Mouse (Mus musculus): ENCODE measurements around the gene Pax2. TPM values are rescaled to one million over a fixed set of nuclear protein-coding genes. Genes with fewer than 3 reads are reported as not detected.
A peak's percentile ranks its signal among the peaks of the same experiment; 100 is the strongest.
"Not testable (repeated sequence)": the region's sequence is repeated elsewhere in the genome, so short reads cannot be mapped to it uniquely, and the experiment has no call there.

Pax2 gene
- polyA plus RNA-seq, 1 experiment, result 29.7 TPM

GRCm38 (mm10) chr19:44837426-44838205 lies 81.8 kb downstream of the Pax2 start:
- TF ChIP-seq CTCF (conservative IDR thresholded peaks at IDR 0.05; ENCODE audit: insufficient read depth, insufficient read length, low read depth, low read length) (no peak), POLR2A (IDR thresholded peaks at IDR 0.05; ENCODE audit: low read depth, low read length) (no peak)
- peak; percentile 73 for DNase-seq
- 15% methylated on average over 37 of the region's 37 CpGs for WGBS
- H3K27ac ChIP-seq (ENCODE audit: insufficient read depth, low read depth, low read length), result no peak overlapping the region
- no peaks in the 10 kb centered on the region for H3K27me3 ChIP-seq (replicated peaks; ENCODE audit: control insufficient read depth, insufficient read depth, low read length)
- peaks cover 4% of the 10 kb centered on the region for H3K4me1 ChIP-seq (ENCODE audit: control insufficient read depth, insufficient read depth, low read length)
- peaks cover 1% of the 10 kb centered on the region; the same call in 1 of the 2 replicates for H3K36me3 ChIP-seq (ENCODE audit: control insufficient read depth, insufficient read depth, low read length)
- no peak overlapping the region for H3K4me3 ChIP-seq (ENCODE audit: insufficient read depth, low read depth, low read length)

DNA sequence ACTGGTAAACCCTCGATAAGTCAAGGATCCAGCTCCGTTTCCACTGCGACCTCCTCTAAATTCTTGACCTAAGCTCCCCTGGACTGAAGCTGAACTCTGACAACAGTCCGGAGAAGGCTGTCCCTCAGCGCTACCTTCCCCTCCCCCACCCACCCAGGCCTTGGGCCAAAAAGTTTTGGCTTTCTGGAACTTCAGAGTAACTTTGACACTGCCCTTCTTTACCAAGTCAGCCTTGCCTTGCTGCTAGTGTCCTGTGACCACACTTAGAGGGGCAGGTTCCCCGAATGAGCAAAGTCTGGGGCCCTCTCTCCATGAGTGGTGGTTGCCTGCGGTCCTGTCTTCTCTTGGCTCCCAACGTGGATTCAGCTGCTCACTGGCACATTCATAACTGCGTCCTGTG lies 82.5 kb downstream of the Pax2 start:
- no peak overlapping the region for H3K27ac ChIP-seq (ENCODE audit: insufficient read depth, low read depth, low read length)
- H3K4me3 ChIP-seq (ENCODE audit: insufficient read depth, low read depth, low read length), result no peak overlapping the region
- no peaks in the 10 kb centered on the region for H3K27me3 ChIP-seq (replicated peaks; ENCODE audit: control insufficient read depth, insufficient read depth, low read length)
- H3K36me3 ChIP-seq (ENCODE audit: control insufficient read depth, insufficient read depth, low read length), result peaks cover 1% of the 10 kb centered on the region; the same call in 1 of the 2 replicates
- TF ChIP-seq CTCF (conservative IDR thresholded peaks at IDR 0.05; ENCODE audit: insufficient read depth, insufficient read length, low read depth, low read length), result no peak
- TF ChIP-seq POLR2A (IDR thresholded peaks at IDR 0.05; ENCODE audit: low read depth, low read length), result no peak
- DNase-seq, result peak; percentile 84
- peaks cover 4% of the 10 kb centered on the region for H3K4me1 ChIP-seq (ENCODE audit: control insufficient read depth, insufficient read depth, low read length)
- 18% methylated on average over 9 of the region's 9 CpGs for WGBS

- not testable (repeated sequence) for H3K27ac ChIP-seq (ENCODE audit: insufficient read depth, low read depth, low read length); DNase-seq; H3K27me3 ChIP-seq (replicated peaks; ENCODE audit: control insufficient read depth, insufficient read depth, low read length); H3K4me1 ChIP-seq (ENCODE audit: control insufficient read depth, insufficient read depth, low read length); H3K36me3 ChIP-seq (ENCODE audit: control insufficient read depth, insufficient read depth, low read length); H3K4me3 ChIP-seq (ENCODE audit: insufficient read depth, low read depth, low read length)
- WGBS, result 92% methylated on average over 15 of the region's 15 CpGs
These were observed 86.8 kb downstream of the Pax2 start for GRCm38 (mm10) chr19:44842661-44843060.

- no peak for TF ChIP-seq POLR2A (IDR thresholded peaks at IDR 0.05; ENCODE audit: low read depth, low read length)
- no peak for TF ChIP-seq CTCF (conservative IDR thresholded peaks at IDR 0.05; ENCODE audit: insufficient read depth, insufficient read length, low read depth, low read length)
- H3K4me1 ChIP-seq (ENCODE audit: control insufficient read depth, insufficient read depth, low read length), result no peaks in the 10 kb centered on the region
- no peaks in the 10 kb centered on the region for H3K27me3 ChIP-seq (replicated peaks; ENCODE audit: control insufficient read depth, insufficient read depth, low read length)
- no peak for DNase-seq
- no peaks in the 10 kb centered on the region for H3K36me3 ChIP-seq (ENCODE audit: control insufficient read depth, insufficient read depth, low read length)
- 61% methylated on average over 12 of the region's 12 CpGs for WGBS
- H3K27ac ChIP-seq (ENCODE audit: insufficient read depth, low read depth, low read length), result no peak overlapping the region
- no peak overlapping the region for H3K4me3 ChIP-seq (ENCODE audit: insufficient read depth, low read depth, low read length)
These were observed 93.6 kb downstream of the Pax2 start for GRCm38 (mm10) chr19:44849465-44849864.

GRCm38 (mm10) chr19:44858671-44859070 lies 102.8 kb downstream of the Pax2 start:
- Histone ChIP-seq H3K27ac (ENCODE audit: insufficient read depth, low read depth, low read length) (no peak overlapping the region), H3K4me1 (ENCODE audit: control insufficient read depth, insufficient read depth, low read length) (no peaks in the 10 kb centered on the region), H3K36me3 (ENCODE audit: control insufficient read depth, insufficient read depth, low read length) (no peaks in the 10 kb centered on the region), H3K4me3 (ENCODE audit: insufficient read depth, low read depth, low read length) (no peak overlapping the region), H3K27me3 (replicated peaks; ENCODE audit: control insufficient read depth, insufficient read depth, low read length) (no peaks in the 10 kb centered on the region)
- TF ChIP-seq POLR2A (IDR thresholded peaks at IDR 0.05; ENCODE audit: low read depth, low read length) (no peak), CTCF (conservative IDR thresholded peaks at IDR 0.05; ENCODE audit: insufficient read depth, insufficient read length, low read depth, low read length) (no peak)
- peak; percentile 65 for DNase-seq
- WGBS, result 79% methylated on average over 1 of the region's 1 CpGs

GRCm38 (mm10) chr19:44868766-44869165 lies 112.9 kb downstream of the Pax2 start:
- Histone ChIP-seq H3K27me3 (replicated peaks; ENCODE audit: control insufficient read depth, insufficient read depth, low read length) (no peaks in the 10 kb centered on the region), H3K27ac (ENCODE audit: insufficient read depth, low read depth, low read length) (no peak overlapping the region), H3K4me1 (ENCODE audit: control insufficient read depth, insufficient read depth, low read length) (no peaks in the 10 kb centered on the region), H3K4me3 (ENCODE audit: insufficient read depth, low read depth, low read length) (no peak overlapping the region), H3K36me3 (ENCODE audit: control insufficient read depth, insufficient read depth, low read length) (no peaks in the 10 kb centered on the region)
- 52% methylated on average over 2 of the region's 2 CpGs for WGBS
- no peak for DNase-seq
- TF ChIP-seq CTCF (conservative IDR thresholded peaks at IDR 0.05; ENCODE audit: insufficient read depth, insufficient read length, low read depth, low read length) (no peak), POLR2A (IDR thresholded peaks at IDR 0.05; ENCODE audit: low read depth, low read length) (no peak)

GRCm38 (mm10) chr19:44874186-44874898 lies 118.5 kb downstream of the Pax2 start:
- no peaks in the 10 kb centered on the region for H3K27me3 ChIP-seq (replicated peaks; ENCODE audit: control insufficient read depth, insufficient read depth, low read length)
- no peaks in the 10 kb centered on the region for H3K36me3 ChIP-seq (ENCODE audit: control insufficient read depth, insufficient read depth, low read length)
- no peaks in the 10 kb centered on the region for H3K4me1 ChIP-seq (ENCODE audit: control insufficient read depth, insufficient read depth, low read length)
- no peak for DNase-seq
- no peak overlapping the region for H3K27ac ChIP-seq (ENCODE audit: insufficient read depth, low read depth, low read length)
- H3K4me3 ChIP-seq (ENCODE audit: insufficient read depth, low read depth, low read length), result no peak overlapping the region
- 55% methylated on average over 15 of the region's 15 CpGs for WGBS
- TF ChIP-seq CTCF (conservative IDR thresholded peaks at IDR 0.05; ENCODE audit: insufficient read depth, insufficient read length, low read depth, low read length) (no peak), POLR2A (IDR thresholded peaks at IDR 0.05; ENCODE audit: low read depth, low read length) (no peak)

Measured in kidney, adult 2 months (tissue).